Comparison of ENCODE assay signal across 8 mouse cellular contexts in genomic region chr4:124714545-124715481, GRCm38 (mm10). TPM values are rescaled to one million over a fixed set of nuclear protein-coding genes. Genes with fewer than 3 reads are reported as not detected.
DNase-seq lines count a peak whose midpoint lies in the region; ATAC-seq and TF ChIP-seq lines count a peak whose summit lies in the region.

TSS of gene Sf3a3 (plus strand) at chr4:124714776.

- peak; percentile 93 for ATAC-seq in G1E (ENCODE audit: extremely low read depth, insufficient number of reproducible peaks, low FRiP score, poor library complexity, severe bottlenecking)
- ATAC-seq in forebrain, embryonic 16.5 days = peak; percentile 97
- ATAC-seq in lung, embryonic 15.5 days (ENCODE audit: borderline replicate concordance, extremely low read depth, low FRiP score, low TSS enrichment) = peak; percentile 89

- H3K4me3 ChIP-seq in G1E (ENCODE audit: low read depth, low read length) = peak within 1 kb of the TSS; percentile 90
- peak within 1 kb of the TSS; percentile 84 for H3K4me3 ChIP-seq in forebrain, embryonic 16.5 days (replicated peaks; ENCODE audit: low read length)
- H3K4me3 ChIP-seq in lung, embryonic 15.5 days = peak within 1 kb of the TSS; percentile 91

- under 1% methylated on average over 57 of the region's 57 CpGs for WGBS in forebrain, embryonic 16.5 days
- 1% methylated on average over 56 of the region's 57 CpGs for WGBS in lung, embryonic 15.5 days

- peak; percentile 43 for TF ChIP-seq CTCF in G1E (IDR thresholded peaks at IDR 0.05; ENCODE audit: low read depth, low read length)

- no peaks in the 10 kb centered on the region for H3K27me3 ChIP-seq in G1E (ENCODE audit: insufficient read depth, low read length)
- H3K27me3 ChIP-seq in forebrain, embryonic 16.5 days (replicated peaks; ENCODE audit: control insufficient read depth, insufficient read depth, low read length) = peaks cover 4% of the 10 kb centered on the region
- no peaks in the 10 kb centered on the region for H3K27me3 ChIP-seq in lung, embryonic 15.5 days

- intact Hi-C loops in heart, postnatal 36 days (cut with DNase I) = loop anchor here (1.0 to 2.0 kb wide), 2 partner anchors 87 to 132 kb away; partner anchors contain the start of gene Mtf1

- peaks cover 47% of the 10 kb centered on the region for H3K36me3 ChIP-seq in G1E (replicated peaks)
- peaks cover 13% of the 10 kb centered on the region for H3K36me3 ChIP-seq in forebrain, embryonic 16.5 days (ENCODE audit: control insufficient read depth, insufficient read depth)
- H3K36me3 ChIP-seq in lung, embryonic 15.5 days = peaks cover 37% of the 10 kb centered on the region

- peak; percentile 90 for DNase-seq in G1E (ENCODE audit: low spot score)
- peak; percentile 93 to 95 for DNase-seq in cerebellum, adult 18-20 months
- peak; percentile 96 for DNase-seq in heart, postnatal 36 days
- peak; percentile 92 to 95 for DNase-seq in layer of hippocampus, adult 8-10 months (ENCODE audit: low spot score in 2 of 2)
- DNase-seq in ovary, adult 18-20 months (ENCODE audit: low spot score) = peak; percentile 90
- DNase-seq in thymus, postnatal 0 days (ENCODE audit: low spot score) = peak; percentile 98

- peak within 1 kb of the TSS; percentile 68 for H3K27ac ChIP-seq in forebrain, embryonic 16.5 days (ENCODE audit: low read length)
- peak within 1 kb of the TSS; percentile 56; the same call in 1 of the 2 replicates for H3K27ac ChIP-seq in lung, embryonic 15.5 days

- peak within 1 kb of the TSS; percentile 95 for H3K4me2 ChIP-seq in forebrain, embryonic 16.5 days (ENCODE audit: low read length)
- H3K4me2 ChIP-seq in lung, embryonic 15.5 days = peak within 1 kb of the TSS; percentile 89

- peak within 1 kb of the TSS; percentile 86 for H3K9ac ChIP-seq in forebrain, embryonic 16.5 days (replicated peaks; ENCODE audit: low read depth, low read length)
- H3K9ac ChIP-seq in lung, embryonic 15.5 days = peak within 1 kb of the TSS; percentile 96

- no peaks in the 10 kb centered on the region for H3K9me3 ChIP-seq in G1E (replicated peaks)
- H3K9me3 ChIP-seq in forebrain, embryonic 16.5 days (ENCODE audit: control insufficient read depth, low read length) = no peaks in the 10 kb centered on the region
- no peaks in the 10 kb centered on the region for H3K9me3 ChIP-seq in lung, embryonic 15.5 days

- peaks cover 49% of the 10 kb centered on the region for H3K4me1 ChIP-seq in G1E (ENCODE audit: insufficient read depth, low read depth, low read length)
- H3K4me1 ChIP-seq in forebrain, embryonic 16.5 days (replicated peaks; ENCODE audit: control insufficient read depth, insufficient read depth, low read length) = peaks cover 20% of the 10 kb centered on the region
- peaks cover 23% of the 10 kb centered on the region for H3K4me1 ChIP-seq in lung, embryonic 15.5 days

RNA-seq across cellular contexts. Expression of gene Sf3a3, which starts in this region (rescaled TPM):
- total RNA-seq in G1E (2014; fragmentation: Nextera tagmentation) (106 and 126 TPM in 2 replicates), G1E (2017) (168 and 172 TPM in 2 replicates)
- 53.7 and 56.7 TPM in 2 replicates for polyA plus RNA-seq in G1E (2012)
- 128 and 129 TPM in 2 replicates for polyA plus RNA-seq in forebrain, embryonic 16.5 days (2015; fragmentation: Nextera tagmentation; extraction: Ambion mirVana)
- 10 to 100 TPM; 18.1 to 18.2 TPM for total RNA-seq in heart, postnatal 36 days (2021)
- total RNA-seq in layer of hippocampus, adult 8-10 months (2022) = 10 to 100 TPM; 33.8 to 39.5 (median 36.0) TPM
- polyA plus RNA-seq in lung, embryonic 15.5 days (2015; fragmentation: Nextera tagmentation; extraction: Ambion mirVana) = 148 and 151 TPM in 2 replicates
- polyA plus RNA-seq in thymus, postnatal 0 days (2015; fragmentation: Nextera tagmentation; extraction: Ambion mirVana) = 136 and 155 TPM in 2 replicates

Comparison
In these comparisons a context has a peak if more than half of its experiments do, and no peak if none do; other contexts are left out.
1. Peak in every context shown above with its lines: DNase-seq, ATAC-seq, H3K4me3 ChIP-seq and H3K27ac ChIP-seq.